Mouse (Mus musculus): ENCODE data around the gene Pnrc1. TPM values are rescaled to one million over a fixed set of nuclear protein-coding genes. Genes with fewer than 3 reads are reported as not detected.
A peak's percentile ranks its signal among the peaks of the same experiment; 100 is the strongest.

The Pnrc1 gene
- total and polyA plus RNA-seq, 3 experiments: 27.8 to 35.3 (median 32.2) TPM

GRCm38 (mm10) chr4:33247479-33248053, 42.4 kb downstream of the Pnrc1 start:
- Histone ChIP-seq H3K9ac (ENCODE audit: insufficient read depth, low read depth) (peak overlapping the region; percentile 94), H3K36me3 (replicated peaks in 1 of 2; ENCODE audit: control insufficient read depth in 1 of 2, insufficient read depth in 1 of 2, low read length in 1 of 2) (peaks cover 18 to 36% of the 10 kb centered on the region in 2 experiments), H3K4me1 (ENCODE audit: control insufficient read depth in 1 of 2, insufficient read depth in 2 of 2) (peaks cover 5 to 25% of the 10 kb centered on the region in 2 experiments), H3K79me2 (replicated peaks; ENCODE audit: control insufficient read depth, extremely low read depth, insufficient read depth, poor library complexity, severe bottlenecking) (peaks cover 16% of the 10 kb centered on the region), H3K27ac (ENCODE audit: insufficient read depth, low read depth) (peak overlapping the region; percentile 89), H3K27me3 (replicated peaks) (no peaks in the 10 kb centered on the region), H3K4me2 (ENCODE audit: insufficient read depth, low read depth, poor library complexity, severe bottlenecking) (peak overlapping the region; percentile 96; the same call in 1 of the 2 replicates), H3K4me3 (replicated peaks in 1 of 3; ENCODE audit: low read depth in 2 of 3, low read length in 2 of 3, poor library complexity in 1 of 3) (peak overlapping the region; percentile 64 to 96 (median 83)), H3K9me3 (replicated peaks; ENCODE audit: low read length) (no peaks in the 10 kb centered on the region)
- in situ Hi-C loops (cut with MboI; ENCODE audit: low pct_ligation_motif_present, low pct_unique_long_range_greater_than_20kb, low sequenced_read_pairs): no loop called here
- TF ChIP-seq HCFC1 (IDR thresholded peaks at IDR 0.05; ENCODE audit: low read depth, low read length): peak; percentile 68
- TF ChIP-seq ETS1 (conservative IDR thresholded peaks at IDR 0.05; ENCODE audit: low read depth, low read length): peak; percentile 77
- TF ChIP-seq E2F4 (IDR thresholded peaks at IDR 0.05; ENCODE audit: insufficient replicate concordance, low read depth, low read length): no peak
- TF ChIP-seq TCF12 (IDR thresholded peaks at IDR 0.05; ENCODE audit: low read depth, low read length): peak; percentile 68
- TF ChIP-seq GABPA (IDR thresholded peaks at IDR 0.05; ENCODE audit: insufficient replicate concordance, low read depth, low read length): no peak
- peak; percentile 22; the same call in 1 of the 2 replicates for TF ChIP-seq EP300 (IDR thresholded peaks at IDR 0.05; ENCODE audit: low read length)
- TF ChIP-seq UBTF (IDR thresholded peaks at IDR 0.05; ENCODE audit: low read depth, low read length): peak; percentile 83; the same call in 1 of the 2 replicates
- no peak for TF ChIP-seq KAT2A (IDR thresholded peaks at IDR 0.05; ENCODE audit: insufficient replicate concordance, low read length)
- peak; percentile 95 for TF ChIP-seq NRF1 (IDR thresholded peaks at IDR 0.05; ENCODE audit: low read depth, low read length)
- TF ChIP-seq RCOR1 (conservative IDR thresholded peaks at IDR 0.05; ENCODE audit: low read depth, low read length): no peak
- TF ChIP-seq SIN3A (IDR thresholded peaks at IDR 0.05; ENCODE audit: low read length): peak; percentile 69; the same call in 1 of the 2 replicates
- TF ChIP-seq PAX5 (IDR thresholded peaks at IDR 0.05; ENCODE audit: low read length): no peak
- peak; percentile 84 for TF ChIP-seq ELF1 (IDR thresholded peaks at IDR 0.05; ENCODE audit: low read depth, low read length)
- TF ChIP-seq SMC3 (IDR thresholded peaks at IDR 0.05; ENCODE audit: low read depth, low read length): no peak
- 0 out of 2 replicates have a peak, but pooled peaks have one; percentile 54 for TF ChIP-seq POLR2AphosphoS2 (IDR thresholded peaks at IDR 0.05; ENCODE audit: low read depth, low read length)
- no peak; the same call in 1 of the 2 replicates for TF ChIP-seq MAX (IDR thresholded peaks at IDR 0.05; ENCODE audit: low read length)
- TF ChIP-seq CTCF (conservative IDR thresholded peaks at IDR 0.05 in 1 of 2, IDR thresholded peaks at IDR 0.05 in 1 of 2; ENCODE audit: low read depth in 2 of 2, low read length in 2 of 2): peak in 1 of 2 experiments; percentile 20; a peak in 2 of 4 replicates
- peak; percentile 80 for TF ChIP-seq IRF4 (IDR thresholded peaks at IDR 0.05; ENCODE audit: low read depth, low read length)
- TF ChIP-seq MXI1 (IDR thresholded peaks at IDR 0.05; ENCODE audit: low read depth, low read length): peak; percentile 27; the same call in 1 of the 2 replicates
- no peak for TF ChIP-seq USF2 (conservative IDR thresholded peaks at IDR 0.05; ENCODE audit: low read depth, low read length)
- no peak for TF ChIP-seq CHD1 (IDR thresholded peaks at IDR 0.05; ENCODE audit: low read depth, low read length)
- peak; percentile 87 for TF ChIP-seq MEF2A (IDR thresholded peaks at IDR 0.05; ENCODE audit: borderline replicate concordance, low read depth, low read length)
- no peak for TF ChIP-seq RAD21 (IDR thresholded peaks at IDR 0.05; ENCODE audit: low read depth, low read length)
- no peak; the same call in 1 of the 2 replicates for TF ChIP-seq BHLHE40 (IDR thresholded peaks at IDR 0.05; ENCODE audit: low read depth, low read length)
- TF ChIP-seq ZMIZ1 (IDR thresholded peaks at IDR 0.05; ENCODE audit: low read depth, low read length): peak; percentile 78
- TF ChIP-seq POLR2A (IDR thresholded peaks at IDR 0.05; ENCODE audit: low read depth, low read length): peak; percentile 92
- no peak for TF ChIP-seq ZKSCAN1 (IDR thresholded peaks at IDR 0.05; ENCODE audit: borderline replicate concordance, low read depth, low read length)
- no peak for TF ChIP-seq ZNF384 (IDR thresholded peaks at IDR 0.05; ENCODE audit: low read depth, low read length)
- peak; percentile 77 for TF ChIP-seq TBP (conservative IDR thresholded peaks at IDR 0.05; ENCODE audit: low read depth, low read length)
- TF ChIP-seq ZC3H11A (IDR thresholded peaks at IDR 0.05; ENCODE audit: low read depth, low read length): no peak
- no peak for TF ChIP-seq JUND (conservative IDR thresholded peaks at IDR 0.05; ENCODE audit: low read depth, low read length)
- no peak for TF ChIP-seq MYC (IDR thresholded peaks at IDR 0.05; ENCODE audit: low read depth, low read length)
- TF ChIP-seq NELFE (IDR thresholded peaks at IDR 0.05; ENCODE audit: low read depth, low read length): peak; percentile 56; the same call in 1 of the 2 replicates
- peak; percentile 40; the same call in 1 of the 2 replicates for TF ChIP-seq MAFK (IDR thresholded peaks at IDR 0.05; ENCODE audit: insufficient replicate concordance, low read length)
- TF ChIP-seq JUN (IDR thresholded peaks at IDR 0.05; ENCODE audit: insufficient read depth, low read depth, low read length): peak; percentile 50; the same call in 1 of the 2 replicates
- no peak for TF ChIP-seq USF1 (IDR thresholded peaks at IDR 0.05; ENCODE audit: low read depth, low read length)
- TF ChIP-seq MAZ (IDR thresholded peaks at IDR 0.05; ENCODE audit: low read depth, low read length): peak; percentile 97
- TF ChIP-seq CHD2 (IDR thresholded peaks at IDR 0.05; ENCODE audit: low read length): peak; percentile 92
- peak; percentile 97 for DNase-seq (ENCODE audit: extremely low read depth)
- dilution Hi-C loops (cut with MboI; ENCODE audit: extremely low pct_ligation_motif_present, extremely low pct_unique_long_range_greater_than_20kb, low sequenced_read_pairs): no loop called here
